Mouse (Mus musculus) heart, adult 2 months (tissue): ENCODE measurements around the gene Canx.

Experiments
- CTCF ChIP-seq: fragments of 200-600 bp; IDR thresholded peaks from 2 replicates; pipeline ENCODE4 v1.8.1; 2022; ENCODE audit warnings: antibody characterized with exemption, mild to moderate bottlenecking, moderate library complexity
- EP300 ChIP-seq: fragments of 200-500 bp; IDR thresholded peaks from 2 replicates; pipeline ENCODE4 v1.6.1; 2011; ENCODE audit warnings: low read depth, low read length, control low read depth; ENCODE audit not compliant: insufficient read depth
- POLR2A ChIP-seq: fragments of 200-500 bp; IDR thresholded peaks from 2 replicates; pipeline ENCODE4 v1.6.1; 2011; ENCODE audit warnings: mild to moderate bottlenecking, low read depth, low read length, control low read depth; ENCODE audit not compliant: insufficient read depth

DNA sequence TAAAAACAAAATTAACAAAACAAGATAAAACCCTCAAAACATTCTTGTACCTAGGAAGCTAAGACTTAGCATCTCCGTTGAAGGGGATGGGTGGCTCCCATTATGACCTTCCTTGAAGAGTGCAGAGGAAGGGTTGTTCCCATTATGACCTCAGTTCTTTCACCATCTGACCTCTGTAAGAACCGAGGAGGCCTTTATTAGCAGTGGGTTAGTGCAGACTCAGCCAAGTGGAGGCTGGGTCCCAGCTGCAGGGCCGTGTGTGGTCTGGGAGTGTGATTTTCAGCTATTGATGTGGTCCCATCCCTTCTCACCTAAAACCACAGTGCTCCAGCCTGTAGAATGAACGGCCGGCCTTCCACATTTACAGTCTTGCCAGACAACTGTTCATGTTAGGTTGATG lies 80.2 kb downstream of the Canx start:
- TF ChIP-seq CTCF (no peak), POLR2A (no peak), EP300 (no peak)
